Mouse (Mus musculus) MEL (cell line): ENCODE results near the gene Ptgs1. TPM values are rescaled to one million over a fixed set of nuclear protein-coding genes. Genes with fewer than 3 reads are reported as not detected.
A peak's percentile ranks its signal among the peaks of the same experiment; 100 is the strongest.

Source experiments
- DNase-seq: peaks from one replicate; pipeline ENCODE4 v3.0.0; 2011; ENCODE audit warnings: low read depth, low spot score
- H3K27ac ChIP-seq: 2 replicates; pipeline ENCODE4 v1.5.1; 2012; ENCODE audit warnings: low read depth, mild to moderate bottlenecking, control low read depth, low read length, moderate library complexity; ENCODE audit not compliant: control insufficient read depth
- H3K27me3 ChIP-seq, 2 experiments: fragments of 150-350 bp in 1 of 2; sonication (generic) in 1 of 2; 2 replicates each; pipeline ENCODE4 v1.6.1; 2012; ENCODE audit warnings: low read length in 2 of 2, mild to moderate bottlenecking in 2 of 2, improper control_type of control experiment in 1 of 2, moderate library complexity in 1 of 2; ENCODE audit not compliant: insufficient read depth in 2 of 2, control insufficient read depth in 1 of 2
- H3K36me3 ChIP-seq, 2 experiments: 2 replicates each; pipeline ENCODE4 v1.6.1; 2012 to 2014; ENCODE audit warnings: low read length in 2 of 2, improper control_type of control experiment in 1 of 2, inconsistent platforms in 1 of 2, mild to moderate bottlenecking in 1 of 2; ENCODE audit not compliant: insufficient read depth in 2 of 2, control insufficient read depth in 1 of 2
- H3K4me1 ChIP-seq, 2 experiments: fragments of 150-350 bp in 1 of 2; sonication (generic) in 1 of 2; 2 replicates each; pipeline ENCODE4 v1.6.1; 2012; ENCODE audit warnings: low read length in 2 of 2, improper control_type of control experiment in 1 of 2, mild to moderate bottlenecking in 1 of 2; ENCODE audit not compliant: insufficient read depth in 2 of 2, control insufficient read depth in 1 of 2
- H3K4me3 ChIP-seq, 2 experiments: fragments of 150-350 bp in 1 of 2; sonication (generic) in 1 of 2; 2 replicates each; pipeline ENCODE4 v1.5.1; 2012; ENCODE audit warnings: low read depth in 2 of 2, low read length in 2 of 2, mild to moderate bottlenecking in 2 of 2, moderate library complexity in 2 of 2, control low read depth in 1 of 2, improper control_type of control experiment in 1 of 2; ENCODE audit not compliant: control insufficient read depth in 1 of 2, insufficient read depth in 1 of 2
- H3K79me2 ChIP-seq: 2 replicates; pipeline ENCODE4 v1.6.1; 2012; ENCODE audit warnings: mild to moderate bottlenecking, low read length, moderate library complexity; ENCODE audit not compliant: control insufficient read depth, poor library complexity, insufficient read depth
- H3K9ac ChIP-seq: 2 replicates; pipeline ENCODE4 v1.6.1; 2012; ENCODE audit warnings: low read depth, mild to moderate bottlenecking, control low read depth, low read length, moderate library complexity; ENCODE audit not compliant: control insufficient read depth, poor library complexity, severe bottlenecking
- H3K9me3 ChIP-seq: fragments of 150-350 bp; sonication (generic); replicated peaks from 2 replicates; pipeline ENCODE4 v1.6.1; 2012; ENCODE audit warnings: mild to moderate bottlenecking, low read length, improper control_type of control experiment, moderate library complexity; ENCODE audit not compliant: insufficient read depth
- BHLHE40 ChIP-seq: IDR thresholded peaks from 2 replicates; pipeline ENCODE4 v1.6.1; 2012; ENCODE audit warnings: low read depth, mild to moderate bottlenecking, inconsistent platforms, low read length, improper control_type of control experiment, borderline replicate concordance
- CHD1 ChIP-seq: IDR thresholded peaks from 2 replicates; pipeline ENCODE4 v1.6.1; 2012; ENCODE audit warnings: low read depth, mild to moderate bottlenecking, inconsistent platforms, low read length, improper control_type of control experiment
- CTCF ChIP-seq, 3 experiments: IDR thresholded peaks in 2 of 3; conservative IDR thresholded peaks in 1 of 3; 2 replicates each; pipeline ENCODE4 v1.5.1; 2011 to 2012; ENCODE audit warnings: low read length in 3 of 3, low read depth in 2 of 3, mild to moderate bottlenecking in 2 of 3, improper control_type of control experiment in 1 of 3, inconsistent platforms in 1 of 3, mixed read lengths in 1 of 3, moderate library complexity in 1 of 3; ENCODE audit not compliant: control insufficient read depth in 1 of 3, insufficient read depth in 1 of 3, poor library complexity in 1 of 3, severe bottlenecking in 1 of 3
- ELF1 ChIP-seq: IDR thresholded peaks from 2 replicates; pipeline ENCODE4 v1.6.1; 2014; ENCODE audit warnings: low read depth, mild to moderate bottlenecking, inconsistent platforms, low read length, improper control_type of control experiment, moderate library complexity
- EP300 ChIP-seq, 2 experiments: IDR thresholded peaks; 2 replicates each; pipeline ENCODE4 v1.6.1; 2011; ENCODE audit warnings: improper control_type of control experiment in 2 of 2, low read length in 2 of 2, low read depth in 1 of 2, mild to moderate bottlenecking in 1 of 2
- HCFC1 ChIP-seq: IDR thresholded peaks from 2 replicates; pipeline ENCODE4 v1.6.1; 2012; ENCODE audit warnings: low read depth, mild to moderate bottlenecking, inconsistent platforms, low read length, improper control_type of control experiment, moderate library complexity
- JUND ChIP-seq: IDR thresholded peaks from 2 replicates; pipeline ENCODE4 v1.6.1; 2011; ENCODE audit warnings: low read depth, mild to moderate bottlenecking, improper control_type of control experiment, low read length
- MAFK ChIP-seq: IDR thresholded peaks from 2 replicates; pipeline ENCODE4 v1.6.1; 2011; ENCODE audit warnings: low read depth, mild to moderate bottlenecking, low read length, improper control_type of control experiment, borderline replicate concordance
- MAZ ChIP-seq: IDR thresholded peaks from 2 replicates; pipeline ENCODE4 v1.6.1; 2012; ENCODE audit warnings: low read depth, mild to moderate bottlenecking, inconsistent platforms, low read length, improper control_type of control experiment
- MEF2A ChIP-seq: IDR thresholded peaks from 2 replicates; pipeline ENCODE4 v1.6.1; 2014; ENCODE audit warnings: low read depth, mild to moderate bottlenecking, inconsistent platforms, low read length, improper control_type of control experiment; ENCODE audit not compliant: poor library complexity, insufficient replicate concordance, severe bottlenecking; ENCODE audit errors: extremely low read depth
- MXI1 ChIP-seq: IDR thresholded peaks from 2 replicates; pipeline ENCODE4 v1.6.1; 2011; ENCODE audit warnings: mild to moderate bottlenecking, low read depth, low read length, improper control_type of control experiment
- MYB ChIP-seq: IDR thresholded peaks from 2 replicates; pipeline ENCODE4 v1.6.1; 2011; ENCODE audit warnings: mild to moderate bottlenecking, low read depth, low read length, improper control_type of control experiment
- MYC ChIP-seq: IDR thresholded peaks from 2 replicates; pipeline ENCODE4 v1.6.1; 2011; ENCODE audit warnings: low read depth, mild to moderate bottlenecking, low read length, improper control_type of control experiment, moderate library complexity
- NRF1 ChIP-seq: IDR thresholded peaks from 2 replicates; pipeline ENCODE4 v1.6.1; 2014; ENCODE audit warnings: low read depth, mild to moderate bottlenecking, inconsistent platforms, low read length, improper control_type of control experiment, moderate library complexity; ENCODE audit not compliant: poor library complexity, insufficient read depth, severe bottlenecking
- POLR2A ChIP-seq, 2 experiments: IDR thresholded peaks; 2 replicates each; pipeline ENCODE4 v1.6.1; 2011 to 2012; ENCODE audit warnings: low read length in 2 of 2, mild to moderate bottlenecking in 2 of 2, control low read depth in 1 of 2, improper control_type of control experiment in 1 of 2, low read depth in 1 of 2, moderate library complexity in 1 of 2; ENCODE audit not compliant: control insufficient read depth in 1 of 2, insufficient read depth in 1 of 2, poor library complexity in 1 of 2
- POLR2AphosphoS5 ChIP-seq: IDR thresholded peaks from 2 replicates; pipeline ENCODE4 v1.6.1; 2012; ENCODE audit warnings: low read depth, borderline replicate concordance, mild to moderate bottlenecking, inconsistent platforms, low read length, moderate library complexity, mixed read lengths
- RAD21 ChIP-seq: IDR thresholded peaks from 2 replicates; pipeline ENCODE4 v1.6.1; 2011; ENCODE audit warnings: mild to moderate bottlenecking, low read depth, low read length, improper control_type of control experiment
- SIN3A ChIP-seq: IDR thresholded peaks from 2 replicates; pipeline ENCODE4 v1.6.1; 2012; ENCODE audit warnings: low read length, improper control_type of control experiment, inconsistent platforms
- TCF12 ChIP-seq: IDR thresholded peaks from 2 replicates; pipeline ENCODE4 v1.6.1; 2014; ENCODE audit warnings: low read depth, mild to moderate bottlenecking, inconsistent platforms, low read length, improper control_type of control experiment, moderate library complexity
- UBTF ChIP-seq: IDR thresholded peaks from 2 replicates; pipeline ENCODE4 v1.6.1; 2012; ENCODE audit warnings: low read depth, mild to moderate bottlenecking, inconsistent platforms, low read length, improper control_type of control experiment, moderate library complexity, borderline replicate concordance; ENCODE audit not compliant: insufficient read depth
- ZC3H11A ChIP-seq: IDR thresholded peaks from 2 replicates; pipeline ENCODE4 v1.6.1; 2012; ENCODE audit warnings: low read depth, mild to moderate bottlenecking, inconsistent platforms, low read length, improper control_type of control experiment
- ZMIZ1 ChIP-seq: IDR thresholded peaks from 2 replicates; pipeline ENCODE4 v1.6.1; 2012; ENCODE audit warnings: low read depth, mild to moderate bottlenecking, inconsistent platforms, low read length, improper control_type of control experiment, moderate library complexity
- ZNF384 ChIP-seq: IDR thresholded peaks from 2 replicates; pipeline ENCODE4 v1.6.1; 2012; ENCODE audit warnings: low read depth, mild to moderate bottlenecking, inconsistent platforms, low read length, improper control_type of control experiment
- polyA plus RNA-seq, 2 experiments: library from polyadenylated mRNA; stranded (reverse) in 1 of 2; unstranded in 1 of 2; fragments of >175 nt in 1 of 2; fragments of >200 nt in 1 of 2; gene quantifications; 2 replicates each; pipeline versions ENCODE4 v1.2.1 to v1.2.4; 2012; ENCODE audit warnings: low replicate concordance in 2 of 2, low read depth in 1 of 2; ENCODE audit not compliant: insufficient read length in 2 of 2, insufficient read depth in 1 of 2, missing spikeins in 1 of 2
- total RNA-seq: library from RNA; depleted of rRNA; stranded (reverse); fragments of 300-350 nt; gene quantifications from 2 replicates; pipeline ENCODE4 v1.2.3, GENCODE M21; 2012

The Ptgs1 gene
- total and polyA plus RNA-seq, 3 experiments = 3.9 to 20.0 TPM; not detected in 1

- Histone ChIP-seq H3K36me3 (peaks cover 0 to 10% of the 10 kb centered on the region in 2 experiments; a peak in 2 of 4 replicates), H3K4me1 (peaks cover 9 to 21% of the 10 kb centered on the region in 2 experiments), H3K9ac (no peak overlapping the region), H3K4me3 (no peak overlapping the region), H3K79me2 (no peaks in the 10 kb centered on the region), H3K9me3 (no peaks in the 10 kb centered on the region), H3K27ac (no peak overlapping the region)
- DNase-seq = no peak
- no peak for TF ChIP-seq NRF1
- no peak for TF ChIP-seq POLR2A (IDR thresholded peaks at IDR 0.05; ENCODE audit: control insufficient read depth in 1 of 2, insufficient read depth in 1 of 2, low read depth in 1 of 2, low read length in 2 of 2, poor library complexity in 1 of 2)
- TF ChIP-seq EP300 (IDR thresholded peaks at IDR 0.05; ENCODE audit: low read depth in 1 of 2, low read length in 2 of 2) = no peak
- TF ChIP-seq ZMIZ1 = no peak
- no peak for TF ChIP-seq MEF2A
- TF ChIP-seq TCF12 = no peak
- TF ChIP-seq HCFC1 = no peak
- no peak for TF ChIP-seq ZC3H11A
- TF ChIP-seq ELF1 = no peak
- no peak for TF ChIP-seq SIN3A
- TF ChIP-seq MXI1 = no peak
- no peak for TF ChIP-seq MYC
- TF ChIP-seq BHLHE40 = no peak
- TF ChIP-seq CHD1 = no peak
- no peak for TF ChIP-seq RAD21
- TF ChIP-seq POLR2AphosphoS5 = no peak
- no peak for TF ChIP-seq CTCF (IDR thresholded peaks at IDR 0.05 in 2 of 3, conservative IDR thresholded peaks at IDR 0.05 in 1 of 3; ENCODE audit: control insufficient read depth in 1 of 3, insufficient read depth in 1 of 3, low read depth in 2 of 3, low read length in 3 of 3, poor library complexity in 1 of 3, severe bottlenecking in 1 of 3)
- TF ChIP-seq UBTF = no peak
- TF ChIP-seq ZNF384 = no peak
- no peak for TF ChIP-seq MYB
- TF ChIP-seq, all 39 proteins: peak for 0
- H3K27me3 ChIP-seq = no peaks in the 10 kb centered on the region
Measured at GRCm38 (mm10) chr2:36215203-36215739, 15.0 kb upstream of the Ptgs1 start.

DNA sequence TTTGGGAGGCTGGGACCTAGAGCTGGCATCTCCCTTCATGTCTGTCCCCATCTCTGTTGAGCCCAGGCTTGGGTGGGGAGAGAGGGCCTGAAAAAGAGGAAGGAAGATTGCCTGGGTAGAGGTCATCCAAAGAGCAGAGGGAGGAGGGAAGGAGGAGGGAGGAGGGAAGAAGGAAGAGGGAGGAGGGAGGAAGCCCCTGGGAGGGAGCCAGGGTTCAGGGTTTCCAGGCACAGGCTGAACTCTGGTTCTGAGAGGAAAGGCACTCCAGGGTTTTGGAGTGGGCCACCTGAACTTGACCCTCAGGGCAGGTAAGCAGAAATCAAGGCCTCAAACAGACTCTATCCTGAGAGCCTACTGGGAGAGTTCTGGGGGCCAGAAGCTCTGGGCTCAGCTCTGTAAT is 13.7 kb upstream of the Ptgs1 start:
- Histone ChIP-seq H3K79me2 (no peaks in the 10 kb centered on the region), H3K27me3 (no peaks in the 10 kb centered on the region), H3K27ac (peak overlapping the region; percentile 40; the same call in 1 of the 2 replicates), H3K4me3 (no peak overlapping the region), H3K9me3 (no peaks in the 10 kb centered on the region), H3K9ac (peak overlapping the region; percentile 20; the same call in 1 of the 2 replicates), H3K4me1 (peaks cover 9 to 21% of the 10 kb centered on the region in 2 experiments), H3K36me3 (peaks cover 0 to 10% of the 10 kb centered on the region in 2 experiments; a peak in 2 of 4 replicates)
- TF ChIP-seq MAFK (no peak), JUND (no peak), MAZ (peak; percentile 83), ZNF384 (no peak)
- DNase-seq = peak; percentile 71
